Mouse (Mus musculus) macrophage (primary cell): ENCODE measurements around the gene Mfsd4b3. TPM values are rescaled to one million over a fixed set of nuclear protein-coding genes. Genes with fewer than 3 reads are reported as not detected.

Source experiments
- polyA plus RNA-seq: library from polyadenylated mRNA; stranded (reverse); fragments of 250-400 nt; gene quantifications from 3 replicates; pipeline ENCODE4 v1.2.4, GENCODE M21; 2018; ENCODE audit warnings: inconsistent platforms

The Mfsd4b3 gene
- polyA plus RNA-seq, 1 experiment from 2014 or later, result 2.0 TPM

Other genes starting within 250 kb of the Mfsd4b3 start
- 9.9 to 11.3 TPM (median 9.9 TPM) in 3 replicates for gene Rev3l, start 228.0 kb downstream of the Mfsd4b3 start, polyA plus RNA-seq
- gene Mfsd4b4, start 60.9 kb downstream of the Mfsd4b3 start, polyA plus RNA-seq, result 4.5 to 7.0 TPM (median 6.8 TPM) in 3 replicates
- gene Mfsd4b2, start 33.2 kb downstream of the Mfsd4b3 start, polyA plus RNA-seq, result not detected in 3 replicates
- 0.06 to 0.16 TPM (median 0.14 TPM) in 3 replicates for gene Mfsd4b5, start 26.5 kb upstream of the Mfsd4b3 start, polyA plus RNA-seq
- gene Mfsd4b1, start 65.1 kb upstream of the Mfsd4b3 start, polyA plus RNA-seq, result not detected in 3 replicates
- gene Slc16a10, start 182.1 kb upstream of the Mfsd4b3 start, polyA plus RNA-seq, result 22.9 to 56.7 TPM (median 32.9 TPM) in 3 replicates